Mouse (Mus musculus) intestine, embryonic 14.5 days (tissue): ENCODE measurements around the gene Stox2. TPM values are rescaled to one million over a fixed set of nuclear protein-coding genes. Genes with fewer than 3 reads are reported as not detected.

Experiments used
- ATAC-seq: fragments of 200-750 bp; cut with Nextera tagmentation; replicated peaks from 2 replicates; pipeline ENCODE4 v1.8.0; 2017; ENCODE audit warnings: low read depth, moderate number of reproducible peaks, moderate TSS enrichment, moderate library complexity; ENCODE audit not compliant: low FRiP score, low TSS enrichment
- DNase-seq: peaks from one replicate; pipeline ENCODE4 v3.0.0-alpha.2; 2018; ENCODE audit warnings: low spot score
- H3K27ac ChIP-seq: fragments of 300-500 bp; sonication (generic); 2 replicates; pipeline ENCODE4 v1.5.1; 2014; ENCODE audit warnings: low read depth, mild to moderate bottlenecking, control low read depth
- H3K27me3 ChIP-seq: fragments of 300-500 bp; sonication (generic); replicated peaks from 2 replicates; pipeline ENCODE4 v1.6.1; 2014; ENCODE audit warnings: low read length, control low read depth; ENCODE audit not compliant: control insufficient read depth, insufficient read depth
- H3K36me3 ChIP-seq: fragments of 300-500 bp; sonication (generic); 2 replicates; pipeline ENCODE4 v1.6.1; 2014; ENCODE audit warnings: low read length, control low read depth; ENCODE audit not compliant: control insufficient read depth, insufficient read depth
- H3K4me1 ChIP-seq: fragments of 300-500 bp; sonication (generic); replicated peaks from 2 replicates; pipeline ENCODE4 v1.6.1; 2014; ENCODE audit warnings: low read length, control low read depth, mixed read lengths; ENCODE audit not compliant: control insufficient read depth, insufficient read depth
- H3K4me2 ChIP-seq: fragments of 300-500 bp; sonication (generic); 2 replicates; pipeline ENCODE4 v1.6.1; 2014; ENCODE audit warnings: low read length
- H3K4me3 ChIP-seq: fragments of 300-500 bp; sonication (generic); 2 replicates; pipeline ENCODE4 v1.5.1; 2014; ENCODE audit warnings: low read depth, low read length, control low read depth, mixed read lengths
- H3K9ac ChIP-seq: fragments of 300-500 bp; sonication (generic); 2 replicates; pipeline ENCODE4 v1.6.1; 2014; ENCODE audit warnings: mild to moderate bottlenecking, low read length
- H3K9me3 ChIP-seq: fragments of 300-500 bp; sonication (generic); 2 replicates; pipeline ENCODE4 v1.6.1; 2016; ENCODE audit warnings: low read length, control low read depth; ENCODE audit not compliant: control insufficient read depth
- WGBS: fragments of 180-500 bp; shearing (Covaris S2); extraction: QIAGEN DNeasy Blood & Tissue Kit; methylation state at CpG from one replicate; pipeline ENCODE4 v1.1.7; 2014; 5-methylcytosine and 5-hydroxymethylcytosine counted together
- polyA plus RNA-seq: library from polyadenylated mRNA; unstranded; fragments of >200 nt; fragmentation: Nextera tagmentation; extraction: Ambion mirVana; gene quantifications from 2 replicates; pipeline ENCODE4 v1.2.1, GENCODE M21; 2014

Gene Stox2
- polyA plus RNA-seq, 1 experiment from 2014 or later: 10.6 TPM

- ATAC-seq: no peak
- Histone ChIP-seq H3K36me3 (no peaks in the 10 kb centered on the region), H3K9me3 (no peaks in the 10 kb centered on the region), H3K27ac (no peak overlapping the region), H3K4me1 (no peaks in the 10 kb centered on the region; the same call in 1 of the 2 replicates), H3K4me2 (no peak overlapping the region), H3K9ac (no peak overlapping the region), H3K4me3 (no peak overlapping the region), H3K27me3 (peaks cover 5% of the 10 kb centered on the region; the same call in 1 of the 2 replicates)
- no peak for DNase-seq
- 39% methylated on average over 11 of the region's 11 CpGs for WGBS
These were observed 311.4 kb downstream of the Stox2 start for GRCm38 (mm10) chr8:47134736-47135135.

DNA sequence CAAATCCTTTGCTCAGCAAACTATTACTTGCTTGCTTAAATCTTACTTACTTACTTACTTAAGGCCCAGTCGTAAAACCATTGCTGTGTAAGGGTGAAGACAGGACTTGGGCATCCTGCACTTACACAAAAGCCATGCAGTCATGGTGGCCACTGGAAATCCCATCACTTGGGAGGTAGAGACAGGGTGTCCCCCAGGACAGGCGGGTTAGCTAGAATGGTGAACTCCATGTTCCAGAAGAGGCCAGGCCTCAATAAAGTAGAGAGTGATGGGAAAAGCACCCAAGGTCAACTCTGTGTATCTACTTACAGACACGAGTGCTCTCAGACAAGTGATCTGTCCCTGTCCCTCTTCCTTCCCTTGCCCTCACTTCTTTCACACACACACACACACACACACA is 312.8 kb downstream of the Stox2 start:
- ATAC-seq (no peak), DNase-seq (no peak)
- Histone ChIP-seq H3K36me3 (no peaks in the 10 kb centered on the region), H3K4me3 (no peak overlapping the region), H3K27ac (no peak overlapping the region), H3K9me3 (no peaks in the 10 kb centered on the region), H3K4me1 (no peaks in the 10 kb centered on the region; the same call in 1 of the 2 replicates), H3K4me2 (no peak overlapping the region), H3K9ac (no peak overlapping the region), H3K27me3 (peaks cover 5% of the 10 kb centered on the region; the same call in 1 of the 2 replicates)
- WGBS: 89% methylated on average over 3 of the region's 3 CpGs

Other genes with a start within 250 kb of the Stox2 start
- gene Trappc11, start 87.1 kb upstream of the Stox2 start, polyA plus RNA-seq: 28.6 and 35.1 TPM in 2 replicates
- 43.8 and 44.4 TPM in 2 replicates for gene Rwdd4a, start 87.3 kb upstream of the Stox2 start, polyA plus RNA-seq
- gene Ing2, start 229.2 kb upstream of the Stox2 start, polyA plus RNA-seq: 11.5 and 14.3 TPM in 2 replicates